Mouse (Mus musculus) NIH3T3 (cell line): Measurements from ENCODE around the gene Psme2.

Experiments
- DNase-seq: peaks from one replicate; pipeline ENCODE4 v3.0.0-alpha.2; 2012; ENCODE audit warnings: low read depth

The Psme2 gene

GRCm38 (mm10) chr14:55590748-55591330 is at the start of gene Psme2:
Psme2 (minus strand) TSS chr14:55591113.
- peak; percentile 98 for DNase-seq

- DNase-seq: no peak
These were observed 46.9 kb upstream of the Psme2 start, which contains the start of gene Gm49378 for GRCm38 (mm10) chr14:55637795-55638194. Gm49378 (minus strand) TSS chr14:55637895.

GRCm38 (mm10) chr14:55635523-55636007 is 44.7 kb upstream of the Psme2 start, which contains the start of gene Ipo4:
Ipo4 (minus strand) TSS chr14:55635957.
- peak; percentile 90 for DNase-seq

- DNase-seq: peak; percentile 55
These were observed 44.1 kb upstream of the Psme2 start for GRCm38 (mm10) chr14:55634874-55635522.

- DNase-seq: peak; percentile 67
These were observed 38.4 kb upstream of the Psme2 start for GRCm38 (mm10) chr14:55629312-55629711.

- no peak for DNase-seq
These were observed 37.3 kb upstream of the Psme2 start for GRCm38 (mm10) chr14:55628077-55628827.

GRCm38 (mm10) chr14:55618486-55619195 is 27.7 kb upstream of the Psme2 start:
- DNase-seq: no peak

- no peak for DNase-seq
These were observed 26.9 kb upstream of the Psme2 start, which contains the start of gene Rec8 for GRCm38 (mm10) chr14:55617822-55618221. Rec8 (plus strand) TSS chr14:55618037.

GRCm38 (mm10) chr14:55616844-55617243 is 25.9 kb upstream of the Psme2 start:
- no peak for DNase-seq

- peak; percentile 44 for DNase-seq
These were observed 25.0 kb upstream of the Psme2 start for GRCm38 (mm10) chr14:55615876-55616275.

GRCm38 (mm10) chr14:55614565-55615178 is 23.8 kb upstream of the Psme2 start:
- no peak for DNase-seq

- no peak for DNase-seq
These were observed 22.4 kb upstream of the Psme2 start for GRCm38 (mm10) chr14:55613346-55613745.

GRCm38 (mm10) chr14:55608339-55608738 is 17.4 kb upstream of the Psme2 start:
- DNase-seq: no peak

GRCm38 (mm10) chr14:55605743-55606459 is 15.0 kb upstream of the Psme2 start:
- no peak for DNase-seq

GRCm38 (mm10) chr14:55604823-55605222 is 13.9 kb upstream of the Psme2 start:
- no peak for DNase-seq

- DNase-seq: peak; percentile 89
These were observed 13.0 kb upstream of the Psme2 start for GRCm38 (mm10) chr14:55603633-55604576.

GRCm38 (mm10) chr14:55603271-55603632 is 12.3 kb upstream of the Psme2 start, which contains the start of gene Irf9:
Irf9 (plus strand) TSS chr14:55603571.
- DNase-seq: no peak

- no peak for DNase-seq
These were observed 7.8 kb upstream of the Psme2 start for GRCm38 (mm10) chr14:55598521-55599390.
